Mouse (Mus musculus) erythroblast, embryonic 14.5 days (primary cell): ENCODE results near the gene Suds3. TPM values are rescaled to one million over a fixed set of nuclear protein-coding genes. Genes with fewer than 3 reads are reported as not detected.
A peak's percentile ranks its signal among the peaks of the same experiment; 100 is the strongest.

Experiments used
- H3K27me3 ChIP-seq: 2 replicates; pipeline ENCODE4 v1.6.1; 2012; ENCODE audit warnings: inconsistent platforms; ENCODE audit not compliant: control insufficient read depth
- H3K36me3 ChIP-seq: 2 replicates; pipeline ENCODE4 v1.6.1; 2012; ENCODE audit warnings: mild to moderate bottlenecking, inconsistent platforms; ENCODE audit not compliant: control insufficient read depth
- H3K4me1 ChIP-seq: 2 replicates; pipeline ENCODE4 v1.6.1; 2012; ENCODE audit warnings: inconsistent platforms; ENCODE audit not compliant: control insufficient read depth
- H3K4me3 ChIP-seq: replicated peaks from 2 replicates; pipeline ENCODE3; 2012; ENCODE audit warnings: moderate library complexity, mild to moderate bottlenecking, inconsistent platforms
- H3K9me3 ChIP-seq: 2 replicates; pipeline ENCODE4 v1.6.1; 2012; ENCODE audit warnings: low read length, inconsistent platforms, mixed read lengths; ENCODE audit not compliant: control insufficient read depth
- GATA1 ChIP-seq: IDR thresholded peaks from 2 replicates; pipeline ENCODE4 v1.6.1; 2012; ENCODE audit warnings: low read length, inconsistent platforms, mixed read lengths
- TAL1 ChIP-seq: IDR thresholded peaks from 3 replicates; pipeline ENCODE4 v1.6.1; 2012; ENCODE audit warnings: low read length, inconsistent platforms, mixed read lengths
- polyA plus RNA-seq: library from polyadenylated mRNA; stranded (reverse); fragments of >175 nt; gene quantifications from 2 replicates; pipeline ENCODE4 v1.2.3, GENCODE M21; 2012

Suds3 gene
- polyA plus RNA-seq, 1 experiment, result 8.0 TPM

DNA sequence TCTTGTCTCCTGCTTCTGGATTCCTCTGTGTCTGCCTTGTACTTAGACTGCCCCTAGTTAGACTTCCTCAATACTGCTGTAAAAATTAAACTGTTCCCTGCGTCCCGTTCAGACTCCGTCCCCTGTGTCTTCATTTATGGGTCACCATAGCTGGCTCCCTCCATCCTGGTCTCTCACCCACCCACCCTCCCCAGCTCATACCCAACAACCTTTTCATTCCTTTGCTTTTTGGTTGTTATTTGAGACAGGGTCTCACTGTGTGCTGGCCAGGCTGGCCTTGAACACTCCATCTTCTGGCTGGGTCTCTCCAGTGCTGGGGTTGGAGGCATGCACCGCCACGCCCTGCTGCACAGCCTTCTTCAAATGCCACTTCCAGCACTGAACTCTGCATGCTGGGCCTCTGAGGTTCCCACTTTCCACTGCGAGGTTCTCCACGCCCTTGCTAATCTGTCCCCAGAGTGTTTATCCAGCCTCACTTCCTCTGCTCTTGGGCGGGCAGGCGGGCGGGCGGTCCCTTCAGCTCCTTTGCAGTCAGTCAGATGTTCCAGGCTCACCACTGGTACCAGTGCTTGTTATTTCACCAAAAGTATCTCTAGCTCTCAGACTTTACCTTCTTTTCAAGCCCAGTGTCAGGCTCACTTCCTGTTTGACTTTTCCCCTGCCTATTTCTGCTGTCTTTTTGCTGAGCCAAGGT is 22.5 kb upstream of the Suds3 start:
- TF ChIP-seq TAL1 (no peak), GATA1 (peak; percentile 43; the same call in 1 of the 2 replicates)
- Histone ChIP-seq H3K4me3 (peak overlapping the region; percentile 85), H3K27me3 (no peaks in the 10 kb centered on the region), H3K9me3 (no peaks in the 10 kb centered on the region), H3K36me3 (peaks cover 67% of the 10 kb centered on the region), H3K4me1 (peaks cover 94% of the 10 kb centered on the region)

DNA sequence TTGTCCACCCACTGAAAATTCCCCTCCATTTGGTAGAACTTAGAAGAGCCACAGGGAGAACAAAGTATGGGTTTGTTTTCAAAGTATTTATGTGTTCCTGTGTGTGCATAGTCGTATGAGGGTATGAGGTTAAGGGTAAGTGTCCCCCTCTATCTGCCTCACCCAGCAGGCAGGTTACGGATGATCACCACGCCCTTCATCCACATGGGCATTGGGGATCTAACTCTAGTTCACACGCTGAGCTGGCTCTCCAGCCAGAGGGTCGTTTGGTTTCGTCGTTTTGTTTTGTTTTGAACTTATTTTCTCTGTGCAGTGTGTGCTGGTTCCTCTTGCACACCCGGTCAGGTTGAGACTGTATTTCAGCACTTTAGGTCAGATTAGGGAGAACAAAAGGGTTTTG is 21.7 kb upstream of the Suds3 start:
- H3K36me3 ChIP-seq, result peaks cover 61% of the 10 kb centered on the region
- peaks cover 93% of the 10 kb centered on the region for H3K4me1 ChIP-seq
- TF ChIP-seq GATA1 (no peak; the same call in 1 of the 2 replicates), TAL1 (peak; percentile 58)
- H3K27me3 ChIP-seq, result no peaks in the 10 kb centered on the region
- H3K9me3 ChIP-seq, result no peaks in the 10 kb centered on the region
- H3K4me3 ChIP-seq, result peak overlapping the region; percentile 85

DNA sequence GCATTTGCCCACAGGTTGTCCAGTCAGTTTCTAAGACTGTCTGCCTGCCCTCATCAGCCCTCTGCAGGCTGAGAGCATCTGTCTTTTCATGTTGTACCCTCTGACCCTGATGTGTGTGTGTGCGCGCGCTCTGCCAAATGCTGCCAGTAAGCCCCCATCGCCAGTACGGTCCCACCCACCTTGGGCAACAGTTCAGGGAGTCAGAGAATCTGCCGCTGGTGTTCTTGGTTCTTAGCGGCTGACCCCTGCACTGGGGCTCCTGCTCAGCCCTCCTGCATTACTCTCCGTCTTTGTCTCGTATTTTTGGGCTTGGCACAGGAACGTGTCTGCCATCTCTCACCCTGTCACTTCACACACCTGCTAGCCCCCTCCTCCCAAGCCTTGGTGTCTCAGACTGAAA is 21.1 kb upstream of the Suds3 start:
- H3K36me3 ChIP-seq, result peaks cover 57% of the 10 kb centered on the region
- no peaks in the 10 kb centered on the region for H3K9me3 ChIP-seq
- no peak for TF ChIP-seq GATA1
- no peak for TF ChIP-seq TAL1
- no peaks in the 10 kb centered on the region for H3K27me3 ChIP-seq
- H3K4me1 ChIP-seq, result peaks cover 93% of the 10 kb centered on the region
- peak overlapping the region; percentile 85 for H3K4me3 ChIP-seq

DNA sequence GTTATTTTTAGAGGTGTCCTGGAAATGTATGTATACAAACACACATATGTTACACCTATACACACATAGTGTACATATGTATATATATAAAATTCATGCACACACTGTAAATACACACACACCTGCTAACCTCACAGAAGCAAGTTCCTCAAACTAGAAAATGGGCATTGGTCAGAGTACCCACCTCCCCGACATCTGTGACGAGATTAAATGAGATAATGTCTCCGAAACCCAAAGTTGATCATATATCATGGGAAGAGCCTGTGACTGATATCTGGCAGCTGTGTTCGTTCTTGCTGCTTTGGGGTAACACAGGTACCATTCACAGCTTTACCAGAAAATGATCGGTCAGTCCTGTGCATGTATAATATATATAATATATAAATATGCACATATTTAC is 20.7 kb upstream of the Suds3 start:
- Histone ChIP-seq H3K4me1 (peaks cover 94% of the 10 kb centered on the region), H3K9me3 (no peaks in the 10 kb centered on the region), H3K36me3 (peaks cover 54% of the 10 kb centered on the region), H3K4me3 (peak overlapping the region; percentile 85), H3K27me3 (no peaks in the 10 kb centered on the region)
- no peak for TF ChIP-seq TAL1
- no peak for TF ChIP-seq GATA1

DNA sequence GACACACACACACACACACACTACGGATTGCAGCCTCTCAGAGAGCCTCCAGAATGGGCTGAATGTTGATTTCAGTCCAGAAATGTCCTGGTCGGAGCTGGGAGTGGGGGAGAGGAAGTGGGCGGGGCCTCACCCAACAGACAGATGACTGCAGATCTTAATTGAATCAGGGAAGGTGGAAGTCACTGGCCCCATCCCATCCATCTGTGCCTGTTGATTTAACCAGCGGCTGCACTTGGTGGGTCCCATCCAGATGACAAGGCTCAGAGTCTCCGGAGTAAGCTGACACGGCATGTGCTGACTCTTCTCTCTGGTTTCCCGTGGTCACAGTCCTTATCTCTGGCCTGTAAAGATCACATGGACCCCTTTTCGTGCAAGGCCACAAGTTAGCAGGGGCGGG is 20.0 kb upstream of the Suds3 start:
- TF ChIP-seq GATA1 (peak; percentile 34; the same call in 1 of the 2 replicates), TAL1 (no peak)
- Histone ChIP-seq H3K9me3 (no peaks in the 10 kb centered on the region), H3K4me1 (peaks cover 90% of the 10 kb centered on the region), H3K27me3 (no peaks in the 10 kb centered on the region), H3K4me3 (peak overlapping the region; percentile 85), H3K36me3 (peaks cover 52% of the 10 kb centered on the region)

DNA sequence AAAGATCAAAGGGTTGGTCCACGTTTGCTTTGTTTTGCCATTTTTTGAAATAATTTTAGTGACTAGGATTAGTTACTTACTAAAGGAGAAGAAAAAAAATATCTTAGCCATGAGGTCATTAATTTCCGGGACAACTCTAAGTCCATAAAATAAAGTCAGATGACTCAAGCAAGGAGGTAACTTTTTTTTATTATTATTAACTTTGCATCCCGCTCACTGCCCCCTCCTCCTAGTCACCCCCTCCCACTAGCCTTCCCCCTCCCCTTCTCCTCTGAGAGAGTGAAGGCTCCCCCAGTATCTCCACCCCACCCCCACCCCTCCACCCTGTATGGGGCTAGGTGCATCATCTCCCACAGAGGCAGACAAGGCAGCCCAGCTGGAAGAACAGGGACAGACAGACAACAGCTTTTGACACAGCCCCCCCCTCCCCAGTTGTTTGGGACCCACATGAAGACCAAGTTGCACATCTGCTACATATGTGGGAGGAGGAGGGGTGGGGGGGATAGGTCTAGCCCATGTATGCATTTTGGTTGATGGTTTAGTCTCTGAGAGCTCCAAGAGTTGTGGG is 19.1 kb upstream of the Suds3 start:
- no peaks in the 10 kb centered on the region for H3K27me3 ChIP-seq
- no peaks in the 10 kb centered on the region for H3K9me3 ChIP-seq
- H3K36me3 ChIP-seq, result peaks cover 52% of the 10 kb centered on the region
- TF ChIP-seq TAL1, result no peak
- no peak for TF ChIP-seq GATA1
- peaks cover 87% of the 10 kb centered on the region for H3K4me1 ChIP-seq
- H3K4me3 ChIP-seq, result peak overlapping the region; percentile 85

DNA sequence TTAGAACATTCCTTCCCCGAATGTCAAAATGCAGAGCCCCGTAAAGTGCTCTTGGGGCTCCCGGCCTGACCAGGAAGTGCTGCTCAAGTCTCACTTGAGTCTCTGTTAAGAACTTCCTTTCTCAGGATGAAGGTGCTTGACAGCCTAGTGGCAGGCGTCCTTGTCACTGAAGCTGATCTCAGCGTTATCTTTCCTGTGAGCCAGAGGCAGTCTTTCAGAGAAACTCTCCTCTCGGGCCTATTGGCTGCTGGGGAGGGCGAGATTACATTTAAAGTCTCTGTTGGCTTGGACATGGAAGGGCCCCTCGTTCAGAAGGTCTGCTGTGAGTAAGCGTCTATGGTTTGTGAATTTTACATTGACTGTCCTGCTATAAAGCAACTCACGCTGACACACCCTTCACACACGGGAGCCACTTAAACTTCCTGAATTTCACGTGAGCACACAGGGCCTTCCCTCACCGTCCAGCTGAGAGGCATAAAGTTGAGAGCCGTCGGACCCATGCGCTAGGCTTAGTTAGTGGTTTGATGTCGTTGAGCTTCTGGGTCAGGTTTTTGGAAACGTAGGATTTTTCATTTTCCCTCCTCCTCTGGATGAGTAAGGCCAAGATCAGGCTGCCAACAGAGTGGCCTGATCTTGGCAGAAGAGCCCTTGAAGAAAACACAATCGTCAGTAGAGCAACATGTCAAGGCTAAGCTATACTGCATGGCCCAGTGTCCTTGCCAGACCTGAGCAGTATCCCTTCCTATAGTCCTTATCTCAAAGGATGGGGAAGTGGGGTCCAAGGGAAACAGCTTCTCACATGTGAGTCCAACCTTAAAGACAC is 18.4 kb upstream of the Suds3 start:
- Histone ChIP-seq H3K9me3 (no peaks in the 10 kb centered on the region), H3K4me3 (peak overlapping the region; percentile 85), H3K27me3 (no peaks in the 10 kb centered on the region), H3K4me1 (peaks cover 80% of the 10 kb centered on the region), H3K36me3 (peaks cover 49% of the 10 kb centered on the region)
- peak; percentile 93 for TF ChIP-seq GATA1
- no peak for TF ChIP-seq TAL1

DNA sequence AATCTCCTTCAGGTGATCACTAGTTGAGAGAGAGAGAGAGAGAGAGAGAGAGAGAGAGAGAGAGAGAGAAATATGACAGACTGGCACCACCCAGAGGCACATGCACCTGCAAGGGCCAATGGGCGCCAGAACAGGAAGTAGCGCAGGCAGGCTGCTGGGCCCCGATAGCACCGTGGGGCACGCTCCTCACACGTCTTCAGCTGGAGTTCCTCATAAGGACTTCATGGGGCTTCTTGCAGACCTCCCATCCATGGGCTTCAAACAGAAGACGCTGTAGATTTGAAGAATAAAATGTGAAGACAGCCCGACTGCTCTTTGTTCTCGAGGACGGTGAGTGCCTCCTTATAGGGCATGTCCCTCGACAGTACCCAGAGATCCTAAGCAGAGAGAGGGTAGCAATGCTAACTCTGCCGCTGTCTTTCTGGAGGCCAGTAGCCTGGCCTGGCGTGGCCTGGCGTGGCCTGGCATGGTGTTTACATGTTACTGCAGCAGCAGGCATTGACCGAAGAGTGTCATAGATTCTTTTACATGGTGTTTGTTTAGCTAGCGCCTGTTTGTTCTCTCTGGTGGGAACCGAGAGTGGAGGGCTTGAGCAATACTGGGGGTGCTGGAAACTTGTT is 17.6 kb upstream of the Suds3 start:
- Histone ChIP-seq H3K27me3 (no peaks in the 10 kb centered on the region), H3K36me3 (peaks cover 51% of the 10 kb centered on the region), H3K9me3 (no peaks in the 10 kb centered on the region), H3K4me3 (peak overlapping the region; percentile 85), H3K4me1 (peaks cover 73% of the 10 kb centered on the region)
- TF ChIP-seq TAL1, result peak; percentile 63
- TF ChIP-seq GATA1, result peak; percentile 53

DNA sequence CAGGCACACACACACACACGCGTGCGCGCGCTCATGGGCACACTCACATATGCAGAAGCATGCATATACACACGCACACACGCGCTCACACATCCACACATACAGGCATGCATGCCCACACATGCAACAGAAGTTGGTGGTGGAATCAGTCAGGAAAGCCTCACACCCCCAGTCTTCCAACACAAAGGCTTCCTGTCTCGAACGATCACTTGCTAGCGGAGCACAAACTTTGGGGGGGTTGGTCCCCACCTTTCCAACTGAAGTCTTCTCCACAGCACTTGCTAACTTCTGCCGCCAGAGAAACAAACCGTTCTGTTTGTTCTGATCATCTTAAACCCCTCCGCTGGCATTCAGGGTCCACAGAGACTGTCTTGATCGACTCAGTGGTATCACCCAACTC is 14.8 kb upstream of the Suds3 start:
- TF ChIP-seq TAL1, result no peak
- TF ChIP-seq GATA1, result no peak
- Histone ChIP-seq H3K27me3 (no peaks in the 10 kb centered on the region), H3K4me3 (no peak overlapping the region), H3K9me3 (peaks cover 5% of the 10 kb centered on the region), H3K4me1 (peaks cover 55% of the 10 kb centered on the region), H3K36me3 (peaks cover 47% of the 10 kb centered on the region)
